Mouse (Mus musculus) forebrain, embryonic 15.5 days (tissue): ENCODE measurements around the gene Acsm1. TPM values are rescaled to one million over a fixed set of nuclear protein-coding genes. Genes with fewer than 3 reads are reported as not detected.
A peak's percentile ranks its signal among the peaks of the same experiment; 100 is the strongest.

ENCODE experiments used
- ATAC-seq: fragments of 200-750 bp; cut with Nextera tagmentation; replicated peaks from 2 replicates; pipeline ENCODE4 v1.8.0; 2017; ENCODE audit warnings: mild to moderate bottlenecking, moderate TSS enrichment, moderate library complexity
- H3K27ac ChIP-seq: fragments of 300-500 bp; sonication (generic); replicated peaks from 2 replicates; pipeline ENCODE4 v1.5.1; 2015; ENCODE audit warnings: mild to moderate bottlenecking, inconsistent platforms
- H3K27me3 ChIP-seq: fragments of 300-500 bp; sonication (generic); 2 replicates; pipeline ENCODE4 v1.6.1; 2015; ENCODE audit warnings: inconsistent platforms
- H3K36me3 ChIP-seq: fragments of 300-500 bp; sonication (generic); 2 replicates; pipeline ENCODE4 v1.6.1; 2015; ENCODE audit warnings: mild to moderate bottlenecking, inconsistent platforms
- H3K4me1 ChIP-seq: fragments of 300-500 bp; sonication (generic); 2 replicates; pipeline ENCODE4 v1.6.1; 2015; ENCODE audit warnings: inconsistent platforms
- H3K4me2 ChIP-seq: fragments of 300-500 bp; sonication (generic); replicated peaks from 2 replicates; pipeline ENCODE4 v1.6.1; 2015; ENCODE audit warnings: mild to moderate bottlenecking, inconsistent platforms
- H3K4me3 ChIP-seq: fragments of 300-500 bp; sonication (generic); 2 replicates; pipeline ENCODE4 v1.5.1; 2015; ENCODE audit warnings: mild to moderate bottlenecking, inconsistent platforms
- H3K9ac ChIP-seq: fragments of 300-500 bp; sonication (generic); replicated peaks from 2 replicates; pipeline ENCODE4 v1.6.1; 2015; ENCODE audit warnings: mild to moderate bottlenecking, inconsistent platforms
- H3K9me3 ChIP-seq: fragments of 300-500 bp; sonication (generic); 2 replicates; pipeline ENCODE4 v1.6.1; 2016; ENCODE audit warnings: inconsistent platforms
- WGBS: fragments of 180-500 bp; shearing (Covaris S2); methylation state at CpG from one replicate; pipeline ENCODE4 v1.1.7; 2015; ENCODE audit warnings: mixed read lengths; 5-methylcytosine and 5-hydroxymethylcytosine counted together
- polyA plus RNA-seq: library from polyadenylated mRNA; unstranded; fragments of >200 nt; fragmentation: Nextera tagmentation; extraction: Ambion mirVana; gene quantifications from 2 replicates; pipeline ENCODE4 v1.2.1, GENCODE M21; 2015

The Acsm1 gene
- polyA plus RNA-seq, 1 experiment from 2014 or later: not detected

DNA sequence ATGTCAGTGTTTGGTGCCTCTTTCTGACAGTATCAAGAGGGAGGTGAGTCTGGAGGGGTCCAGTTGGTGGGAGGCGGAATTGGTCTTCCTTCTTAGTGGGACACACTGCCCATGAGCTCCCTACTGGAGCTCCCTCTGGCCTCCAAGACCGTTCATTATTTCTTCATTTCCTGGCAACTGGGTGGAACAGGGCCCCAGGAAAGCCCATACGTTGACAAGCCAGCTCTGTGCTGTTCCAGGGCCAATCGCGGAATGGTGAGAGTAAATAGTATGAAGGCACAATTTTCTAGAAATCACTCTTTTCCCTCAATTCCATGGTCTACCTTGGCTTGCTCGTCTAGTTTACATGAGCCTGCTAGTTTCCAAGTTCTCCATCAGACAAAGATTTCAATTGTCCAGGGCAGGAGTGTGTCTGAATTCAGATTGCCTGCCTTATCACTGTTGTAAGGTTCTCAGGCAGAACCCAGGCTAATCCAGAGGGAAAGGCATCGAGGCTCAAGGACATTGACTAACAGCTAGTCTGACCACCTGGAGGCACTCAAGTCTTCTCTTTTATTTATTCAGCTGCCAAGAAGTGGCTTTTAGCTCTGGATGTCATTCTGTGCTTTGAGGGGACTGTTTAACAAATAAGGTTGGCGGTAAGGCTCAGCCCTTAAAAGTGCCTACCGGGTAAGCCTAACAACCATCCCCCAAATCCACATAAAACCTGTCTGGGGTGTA, 1.1 kb downstream of the Acsm1 start:
- Histone ChIP-seq H3K27me3 (no peaks in the 10 kb centered on the region), H3K4me3 (no peak overlapping the region), H3K4me2 (no peak overlapping the region), H3K4me1 (no peaks in the 10 kb centered on the region), H3K9me3 (no peaks in the 10 kb centered on the region), H3K36me3 (no peaks in the 10 kb centered on the region), H3K27ac (no peak overlapping the region), H3K9ac (no peak overlapping the region)
- no peak for ATAC-seq
- WGBS: 81% methylated on average over 9 of the region's 9 CpGs

DNA sequence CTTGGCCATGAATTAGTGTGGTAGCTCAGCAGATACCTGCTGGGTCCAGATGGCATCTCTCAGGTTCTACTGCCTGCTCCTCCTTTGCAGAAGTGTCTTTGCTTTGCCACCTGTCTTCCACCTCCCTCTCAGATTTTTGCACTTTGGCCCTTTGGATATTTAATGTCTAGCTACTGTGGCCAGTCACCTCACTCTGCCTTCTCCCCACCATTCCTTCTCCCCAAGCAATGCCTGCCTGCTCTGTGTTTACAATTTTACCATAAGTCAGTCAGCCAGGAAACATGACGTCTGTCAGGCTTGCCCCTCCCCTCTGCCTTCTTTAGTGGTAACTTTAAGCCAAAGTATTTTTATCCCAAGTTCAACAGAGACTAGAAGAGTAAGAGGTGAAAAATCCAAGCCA, 9.7 kb downstream of the Acsm1 start:
- H3K27ac ChIP-seq: no peak overlapping the region
- no peaks in the 10 kb centered on the region for H3K4me1 ChIP-seq
- 62% methylated on average over 1 of the region's 1 CpGs for WGBS
- no peak overlapping the region for H3K4me3 ChIP-seq
- H3K27me3 ChIP-seq: no peaks in the 10 kb centered on the region
- H3K9ac ChIP-seq: no peak overlapping the region
- no peak for ATAC-seq
- no peaks in the 10 kb centered on the region for H3K36me3 ChIP-seq
- no peak overlapping the region for H3K4me2 ChIP-seq
- no peaks in the 10 kb centered on the region for H3K9me3 ChIP-seq

DNA sequence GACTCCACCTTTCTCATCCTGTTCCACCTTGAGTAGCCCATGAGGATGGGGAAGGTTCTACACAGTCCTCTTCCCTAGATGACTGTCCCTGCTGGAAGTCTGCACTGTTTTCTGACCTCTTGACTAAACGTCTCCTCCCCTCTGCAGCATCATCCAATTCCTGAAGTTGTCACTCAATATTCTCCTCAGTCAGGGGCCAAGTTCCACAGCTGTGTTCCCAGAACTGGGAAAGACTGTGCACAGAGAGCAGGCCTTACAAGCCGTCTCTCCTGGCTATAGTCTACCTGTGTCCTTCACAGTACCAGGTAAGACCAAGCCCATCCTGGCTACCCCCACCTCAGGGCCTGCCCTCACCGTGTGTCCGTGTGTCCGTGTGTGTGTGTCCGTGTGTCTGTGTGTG, 10.8 kb downstream of the Acsm1 start:
- Histone ChIP-seq H3K27ac (no peak overlapping the region), H3K9me3 (no peaks in the 10 kb centered on the region), H3K4me1 (no peaks in the 10 kb centered on the region), H3K4me3 (no peak overlapping the region), H3K4me2 (no peak overlapping the region), H3K9ac (no peak overlapping the region), H3K27me3 (no peaks in the 10 kb centered on the region), H3K36me3 (no peaks in the 10 kb centered on the region)
- no peak for ATAC-seq
- WGBS: 87% methylated on average over 6 of the region's 6 CpGs

DNA sequence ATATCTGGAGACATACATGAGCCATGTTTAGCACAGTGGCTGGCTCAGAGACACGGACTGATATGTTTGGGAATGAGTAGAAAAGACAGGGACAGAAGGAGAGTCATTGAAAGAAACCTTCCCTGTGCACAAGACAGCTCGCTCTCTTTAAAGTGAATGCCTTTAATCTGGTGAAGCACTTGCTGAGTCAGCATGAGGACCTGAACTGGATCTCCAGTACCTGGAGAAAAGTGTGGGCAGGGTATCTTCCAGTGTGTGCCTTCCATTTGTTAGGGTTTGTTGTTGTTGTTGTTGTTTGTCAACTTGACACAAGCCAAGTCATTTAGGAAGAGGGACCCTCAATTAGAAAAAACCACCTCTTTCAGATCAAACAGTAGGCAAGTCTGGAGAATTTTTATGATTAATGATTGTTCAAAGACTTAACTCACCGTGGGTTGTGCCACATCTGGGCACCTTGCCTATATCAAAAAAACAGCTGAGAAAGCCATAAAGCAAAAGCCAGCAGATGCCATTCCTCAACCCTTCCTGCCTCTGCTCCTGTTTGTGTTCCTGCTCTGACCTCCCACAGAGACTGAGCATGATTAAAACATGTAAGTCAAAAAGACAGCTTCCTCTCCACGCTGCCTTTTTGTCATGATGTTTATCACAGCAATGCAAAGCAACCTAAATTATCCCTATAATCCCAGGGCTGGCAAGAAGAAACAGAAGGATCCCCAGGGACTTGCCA, 11.5 kb downstream of the Acsm1 start:
- ATAC-seq: no peak
- no peak overlapping the region for H3K4me2 ChIP-seq

DNA sequence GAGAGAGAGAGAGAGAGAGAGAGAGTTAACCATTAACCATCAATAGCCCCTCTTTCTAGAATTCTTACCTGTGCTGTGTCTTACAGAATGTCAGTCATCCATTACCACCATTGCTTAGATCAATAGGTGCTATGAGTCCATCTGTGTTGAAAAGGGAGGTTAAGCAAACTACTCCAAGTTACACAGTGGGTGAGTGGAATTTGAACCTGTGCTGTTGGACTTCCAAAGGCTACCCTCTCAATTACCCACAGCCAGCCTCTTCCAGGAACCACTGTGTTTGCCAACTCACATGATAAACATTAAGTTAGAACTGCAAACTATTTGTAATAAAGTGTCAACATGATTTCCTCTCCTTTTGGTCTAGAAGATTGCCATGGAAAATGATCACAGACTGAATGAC, 13.3 kb downstream of the Acsm1 start:
- H3K27me3 ChIP-seq: no peaks in the 10 kb centered on the region
- H3K36me3 ChIP-seq: no peaks in the 10 kb centered on the region
- no peak overlapping the region for H3K4me2 ChIP-seq
- H3K4me3 ChIP-seq: no peak overlapping the region
- no peak overlapping the region for H3K9ac ChIP-seq
- no peaks in the 10 kb centered on the region for H3K9me3 ChIP-seq
- no peak for ATAC-seq
- H3K27ac ChIP-seq: no peak overlapping the region
- H3K4me1 ChIP-seq: no peaks in the 10 kb centered on the region

More for the DNA sequence above, 11.5 kb downstream of the Acsm1 start:
- Histone ChIP-seq H3K9ac (no peak overlapping the region), H3K4me3 (no peak overlapping the region), H3K27ac (no peak overlapping the region), H3K9me3 (no peaks in the 10 kb centered on the region), H3K27me3 (no peaks in the 10 kb centered on the region), H3K4me1 (no peaks in the 10 kb centered on the region), H3K36me3 (no peaks in the 10 kb centered on the region)
- WGBS: 56% methylated on average over 4 of the region's 4 CpGs

DNA sequence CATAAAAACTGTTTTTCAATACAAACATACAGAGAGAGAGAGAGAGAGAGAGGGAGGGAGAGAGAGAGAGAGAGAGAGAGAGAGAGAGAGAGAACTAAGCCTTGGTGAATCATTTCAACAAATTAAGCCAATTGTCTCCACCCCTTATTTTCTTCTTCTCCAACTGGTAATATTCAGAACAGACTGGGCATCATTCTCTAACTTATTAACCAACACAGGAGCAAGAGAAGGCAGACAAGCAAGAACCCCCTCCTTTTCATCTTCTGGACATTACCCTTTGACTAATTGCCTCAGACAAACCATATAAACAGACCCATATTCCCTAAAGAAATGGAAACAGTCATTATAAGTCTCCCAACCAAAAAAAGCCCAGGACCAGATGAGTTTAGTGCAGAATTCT, 31.9 kb downstream of the Acsm1 start:
- no peak overlapping the region for H3K4me2 ChIP-seq
- no peak overlapping the region for H3K4me3 ChIP-seq
- H3K27ac ChIP-seq: no peak overlapping the region
- no peak for ATAC-seq
- no peak overlapping the region for H3K9ac ChIP-seq
- no peaks in the 10 kb centered on the region for H3K36me3 ChIP-seq
- H3K4me1 ChIP-seq: no peaks in the 10 kb centered on the region
- no peaks in the 10 kb centered on the region for H3K9me3 ChIP-seq
- H3K27me3 ChIP-seq: no peaks in the 10 kb centered on the region

DNA sequence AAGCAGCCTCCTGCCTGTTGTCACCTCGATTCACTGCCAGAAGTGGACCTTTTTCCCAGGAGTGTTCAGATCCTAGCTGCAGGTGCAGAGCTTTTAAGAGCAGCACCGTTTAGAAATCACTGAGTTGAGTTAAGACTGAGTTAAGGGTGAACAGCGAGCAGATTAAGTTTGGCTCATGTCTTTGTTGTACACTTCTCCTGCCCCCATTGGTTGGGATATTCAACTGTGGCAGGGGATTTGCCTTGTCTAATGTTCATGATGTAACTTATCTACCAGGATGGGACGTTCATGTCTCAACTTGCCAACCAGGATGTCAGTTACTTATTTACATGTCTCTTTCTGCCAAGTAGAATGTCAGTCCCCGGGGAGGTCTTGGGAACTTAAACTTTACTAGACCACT, 35.5 kb downstream of the Acsm1 start:
- Histone ChIP-seq H3K27ac (no peak overlapping the region), H3K4me2 (no peak overlapping the region), H3K4me3 (no peak overlapping the region), H3K27me3 (no peaks in the 10 kb centered on the region), H3K4me1 (no peaks in the 10 kb centered on the region), H3K36me3 (no peaks in the 10 kb centered on the region), H3K9ac (no peak overlapping the region), H3K9me3 (no peaks in the 10 kb centered on the region)
- 79% methylated on average over 5 of the region's 5 CpGs for WGBS
- no peak for ATAC-seq

DNA sequence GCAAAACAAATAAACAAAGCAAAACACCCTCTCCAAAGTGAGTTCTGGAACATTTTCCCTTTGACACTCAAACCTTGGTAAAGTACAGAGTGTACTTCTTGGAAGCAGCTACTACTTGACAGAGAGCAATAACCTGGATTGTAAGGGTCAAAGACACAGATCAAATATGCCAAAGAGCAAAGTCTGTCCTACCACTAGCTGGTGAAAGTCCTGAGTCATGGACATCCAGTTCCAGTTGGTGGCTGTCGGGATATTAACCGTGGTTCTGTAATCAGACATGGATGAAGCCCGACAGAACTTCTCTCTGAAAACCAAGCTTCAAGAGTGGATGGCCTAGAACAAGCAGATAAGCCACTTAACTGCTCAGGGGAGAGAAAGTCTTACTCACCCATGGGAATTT, 61.1 kb downstream of the Acsm1 start:
- no peak overlapping the region for H3K4me3 ChIP-seq
- no peak for ATAC-seq
- H3K4me1 ChIP-seq: no peaks in the 10 kb centered on the region
- H3K4me2 ChIP-seq: no peak overlapping the region
- H3K9me3 ChIP-seq: no peaks in the 10 kb centered on the region
- H3K27ac ChIP-seq: no peak overlapping the region
- no peaks in the 10 kb centered on the region for H3K27me3 ChIP-seq
- WGBS: 83% methylated on average over 3 of the region's 3 CpGs
- H3K36me3 ChIP-seq: no peaks in the 10 kb centered on the region
- no peak overlapping the region for H3K9ac ChIP-seq

DNA sequence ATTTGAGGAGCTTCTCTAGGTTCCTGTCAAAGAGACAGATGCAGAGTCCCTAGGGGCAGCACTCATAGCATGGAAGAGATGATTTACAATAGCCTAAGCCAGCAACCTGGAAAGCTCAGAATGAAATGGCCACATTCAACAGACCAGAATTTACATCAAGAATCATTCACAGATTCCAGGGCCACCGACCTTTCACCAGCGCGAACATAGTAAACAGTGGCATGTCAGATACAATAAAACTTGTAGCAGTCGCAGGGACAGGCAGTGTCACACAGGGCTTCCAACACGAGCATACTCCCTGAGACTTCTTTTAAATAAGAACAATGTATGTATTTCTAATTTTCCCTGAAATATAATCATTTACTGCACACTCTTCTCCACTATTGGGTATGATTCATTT, 63.6 kb downstream of the Acsm1 start:
- H3K4me3 ChIP-seq: no peak overlapping the region
- no peak overlapping the region for H3K27ac ChIP-seq
- no peak overlapping the region for H3K9ac ChIP-seq
- H3K27me3 ChIP-seq: no peaks in the 10 kb centered on the region
- no peak overlapping the region for H3K4me2 ChIP-seq
- no peaks in the 10 kb centered on the region for H3K36me3 ChIP-seq
- no peaks in the 10 kb centered on the region for H3K4me1 ChIP-seq
- no peak for ATAC-seq
- H3K9me3 ChIP-seq: no peaks in the 10 kb centered on the region
- WGBS: 82% methylated on average over 5 of the region's 5 CpGs

DNA sequence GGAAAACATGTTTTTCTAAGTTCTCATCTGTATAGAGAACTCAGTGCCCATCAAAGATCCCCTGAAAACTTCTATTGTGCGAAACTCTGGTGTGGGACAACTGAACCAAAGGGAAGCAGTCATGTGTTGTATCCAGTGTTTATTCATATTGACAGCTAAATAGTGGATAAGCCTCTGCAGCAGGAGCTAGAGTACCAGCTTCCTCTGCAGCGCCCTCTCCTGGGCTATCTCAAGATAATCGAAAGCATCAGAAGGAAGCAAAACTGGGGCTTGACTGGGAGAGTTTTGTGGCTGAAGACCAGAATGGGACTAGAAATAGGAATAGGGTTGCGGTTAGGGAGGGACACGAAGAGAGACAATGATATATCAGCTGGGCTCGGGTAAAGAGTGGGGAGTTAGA, 64.1 kb downstream of the Acsm1 start:
- Histone ChIP-seq H3K4me1 (no peaks in the 10 kb centered on the region), H3K9me3 (no peaks in the 10 kb centered on the region), H3K27me3 (no peaks in the 10 kb centered on the region), H3K4me2 (no peak overlapping the region), H3K27ac (no peak overlapping the region), H3K36me3 (no peaks in the 10 kb centered on the region), H3K9ac (no peak overlapping the region), H3K4me3 (no peak overlapping the region)
- WGBS: 44% methylated on average over 6 of the region's 6 CpGs
- no peak for ATAC-seq

DNA sequence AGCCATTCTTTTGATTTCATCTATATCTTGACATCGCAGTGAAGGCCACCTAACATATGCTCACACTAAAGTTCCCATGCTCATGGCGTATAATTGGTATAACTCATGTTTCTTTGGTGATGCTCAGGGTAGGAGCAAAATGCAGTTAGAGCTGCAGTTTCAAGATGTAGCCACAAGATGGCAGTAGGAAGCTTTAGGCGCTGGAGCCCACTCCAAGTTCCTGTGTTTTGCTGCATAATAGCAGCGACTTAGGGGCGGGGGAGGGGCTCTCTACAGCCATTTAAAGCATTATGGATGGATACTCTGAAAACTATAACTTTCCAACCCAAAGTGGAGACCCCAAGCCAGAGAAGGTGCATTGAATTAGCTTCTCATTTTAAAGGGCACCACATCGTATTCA, 66.6 kb downstream of the Acsm1 start:
- no peak overlapping the region for H3K27ac ChIP-seq
- H3K27me3 ChIP-seq: no peaks in the 10 kb centered on the region
- no peaks in the 10 kb centered on the region for H3K9me3 ChIP-seq
- H3K36me3 ChIP-seq: no peaks in the 10 kb centered on the region
- no peak overlapping the region for H3K4me3 ChIP-seq
- 16% methylated on average over 6 of the region's 6 CpGs for WGBS
- H3K9ac ChIP-seq: no peak overlapping the region
- H3K4me1 ChIP-seq: no peaks in the 10 kb centered on the region
- ATAC-seq: peak; percentile 78
- no peak overlapping the region for H3K4me2 ChIP-seq

DNA sequence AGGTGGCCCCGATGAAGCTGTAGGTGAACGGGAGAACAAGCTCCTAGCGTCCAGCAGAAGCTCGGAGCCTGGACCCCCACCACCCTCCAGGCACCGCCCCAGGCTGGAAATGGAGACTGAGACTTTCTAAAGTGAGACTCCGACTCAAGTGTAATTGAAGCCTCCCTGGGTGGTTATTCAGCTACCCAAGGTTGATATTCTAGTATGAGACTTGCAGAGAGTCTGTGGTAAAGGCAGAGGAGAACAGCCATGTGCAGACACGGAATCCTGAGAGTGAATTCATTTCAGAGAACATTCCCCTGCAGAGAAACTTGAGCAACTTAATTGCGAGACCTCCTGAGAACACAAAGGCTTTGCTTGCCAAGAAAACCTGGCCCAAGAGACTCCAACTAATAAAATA, 73.3 kb downstream of the Acsm1 start:
- H3K4me1 ChIP-seq: no peaks in the 10 kb centered on the region
- no peaks in the 10 kb centered on the region for H3K36me3 ChIP-seq
- H3K27ac ChIP-seq: no peak overlapping the region
- 63% methylated on average over 8 of the region's 8 CpGs for WGBS
- no peak overlapping the region for H3K4me3 ChIP-seq
- H3K4me2 ChIP-seq: no peak overlapping the region
- no peaks in the 10 kb centered on the region for H3K9me3 ChIP-seq
- H3K9ac ChIP-seq: no peak overlapping the region
- ATAC-seq: no peak
- H3K27me3 ChIP-seq: no peaks in the 10 kb centered on the region

DNA sequence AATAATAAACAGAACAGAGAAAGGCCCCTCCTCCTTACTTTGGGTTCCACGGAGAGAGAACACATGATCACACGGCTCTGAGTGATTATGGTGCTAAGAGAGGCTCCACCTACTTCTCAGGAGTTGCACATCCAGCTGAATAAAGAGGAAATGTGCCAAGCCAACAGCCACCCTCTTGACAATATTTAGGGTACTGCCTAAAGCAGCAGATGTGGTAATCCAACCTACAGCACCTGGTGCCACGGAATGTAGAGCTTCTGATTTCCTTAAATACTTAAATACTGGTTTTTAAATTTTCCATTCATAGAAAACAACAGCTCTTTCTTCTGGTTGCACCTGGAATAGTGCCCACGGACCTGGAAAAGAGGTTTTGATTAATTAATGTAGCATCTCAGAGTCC, 75.9 kb downstream of the Acsm1 start:
- H3K9me3 ChIP-seq: no peaks in the 10 kb centered on the region
- no peaks in the 10 kb centered on the region for H3K36me3 ChIP-seq
- no peaks in the 10 kb centered on the region for H3K4me1 ChIP-seq
- 58% methylated on average over 4 of the region's 4 CpGs for WGBS
- H3K27ac ChIP-seq: no peak overlapping the region
- no peak overlapping the region for H3K4me3 ChIP-seq
- ATAC-seq: no peak
- no peak overlapping the region for H3K9ac ChIP-seq
- no peaks in the 10 kb centered on the region for H3K27me3 ChIP-seq
- no peak overlapping the region for H3K4me2 ChIP-seq
